Mouse (Mus musculus): ENCODE results near the gene Gatad2a.

Gatad2a gene

DNA sequence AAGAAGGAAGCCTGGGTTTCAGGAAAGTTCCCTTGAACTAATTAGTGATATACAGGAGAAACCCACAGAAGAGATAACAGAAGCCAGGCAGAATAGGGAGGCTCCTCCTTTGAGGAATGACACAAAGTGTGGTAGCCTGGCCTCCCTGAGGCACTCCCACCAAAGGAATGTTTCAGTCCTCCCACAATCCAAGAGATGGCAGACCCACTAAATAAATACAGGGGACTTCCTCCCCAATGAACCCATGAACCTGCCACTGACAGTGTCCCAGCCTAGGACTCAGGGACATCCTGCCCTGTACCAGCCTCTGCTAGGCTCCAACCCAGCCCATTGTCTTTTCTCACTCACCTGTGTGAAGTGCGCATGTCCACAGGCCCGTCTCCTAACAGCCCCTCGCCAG, 60.8 kb downstream of the Gatad2a start:
- DNase-seq = no peak

DNA sequence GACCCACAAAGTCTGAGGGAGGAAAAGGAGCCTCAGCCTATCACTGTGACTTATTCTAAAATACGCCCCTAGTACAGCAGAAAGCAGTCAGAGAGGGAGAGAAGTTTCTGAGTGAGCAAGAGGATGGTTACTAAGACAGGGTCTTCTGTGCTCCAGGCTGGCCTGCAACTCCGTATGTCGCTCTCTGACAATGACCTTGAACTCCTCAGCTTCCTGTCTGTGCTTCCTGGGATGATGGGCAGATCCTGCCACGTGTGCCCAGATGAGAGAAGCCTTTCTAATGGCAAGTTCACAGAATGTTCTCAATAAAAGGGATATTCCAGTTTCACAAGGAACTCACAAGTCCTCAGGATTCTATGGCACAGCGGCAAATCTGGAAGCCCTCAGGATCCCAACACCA, 61.6 kb downstream of the Gatad2a start:
- DNase-seq = no peak

DNA sequence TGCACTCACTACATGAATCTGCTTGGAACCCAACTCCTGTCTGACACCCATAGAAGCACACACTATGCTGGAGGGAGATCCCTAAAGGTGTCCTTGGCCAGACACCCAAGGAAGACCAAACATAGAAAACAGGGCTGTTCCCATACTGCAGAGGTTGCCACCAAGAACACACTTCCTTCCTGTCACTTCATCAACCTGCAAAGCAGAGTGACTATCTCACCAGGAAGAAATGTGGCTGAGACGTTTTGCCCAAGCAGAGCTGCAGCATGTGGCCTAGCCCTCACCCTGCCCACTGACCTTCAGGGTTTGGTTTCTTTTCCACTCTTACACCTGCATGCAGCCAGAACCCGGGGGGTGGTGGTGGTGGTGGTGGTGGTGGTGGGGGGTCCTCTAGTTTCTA, 62.4 kb downstream of the Gatad2a start:
- DNase-seq = no peak

DNA sequence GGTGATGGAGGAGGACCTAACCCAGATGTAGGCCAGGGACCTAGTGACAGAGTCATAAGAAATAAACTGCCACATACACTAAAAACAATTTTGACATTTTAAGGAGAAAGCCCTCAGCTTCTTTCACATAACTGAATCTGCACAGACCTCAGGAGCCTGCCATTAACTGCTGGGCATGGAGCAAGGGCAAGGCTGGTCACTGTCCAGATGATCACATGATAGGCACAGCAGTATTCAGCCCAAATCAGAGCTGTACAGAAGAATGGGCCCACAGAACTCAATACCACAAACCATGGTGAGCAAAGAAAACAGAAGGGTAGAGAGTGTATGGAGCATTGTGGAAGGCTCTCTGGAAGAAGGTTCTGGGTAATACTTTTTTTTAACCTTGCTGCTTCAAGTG, 69.3 kb downstream of the Gatad2a start:
- DNase-seq = no peak

DNA sequence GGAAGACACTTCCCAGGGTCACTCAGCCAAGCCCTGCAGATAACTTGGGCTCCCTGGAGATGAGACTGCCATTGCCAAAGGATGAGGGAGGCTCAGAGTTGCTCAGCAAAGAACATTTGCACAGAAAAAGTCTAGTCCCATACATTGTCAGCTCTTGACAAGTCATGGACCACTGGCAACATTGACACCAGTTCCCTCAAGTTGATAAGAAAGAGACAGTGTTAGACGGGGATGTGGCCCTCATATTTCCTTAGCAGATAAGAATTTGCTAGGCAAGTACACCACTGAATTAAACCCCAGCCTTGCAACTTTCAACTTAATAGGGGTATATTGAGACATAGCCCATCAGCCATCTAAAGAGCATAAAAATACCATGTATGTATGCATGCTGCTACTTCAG, 72.2 kb downstream of the Gatad2a start:
- no peak for DNase-seq

DNA sequence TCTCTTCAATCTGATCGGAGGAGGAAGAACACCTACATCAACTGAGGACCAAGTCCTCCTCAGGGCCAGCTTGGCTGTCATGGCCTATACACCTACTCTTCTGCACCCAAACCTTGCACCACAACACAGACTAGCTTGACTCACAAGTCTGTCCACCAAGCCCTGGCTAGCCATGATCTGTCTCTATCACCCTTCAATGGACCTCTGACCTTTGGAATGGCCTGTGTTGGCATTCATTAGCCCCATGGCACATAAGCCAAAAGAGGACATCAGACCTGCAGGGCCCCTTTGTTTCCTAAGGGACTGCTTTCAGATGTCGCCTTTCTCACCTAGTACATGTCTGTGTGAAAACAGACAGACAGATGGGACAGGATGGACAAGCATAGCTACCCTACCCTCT, 75.0 kb downstream of the Gatad2a start:
- DNase-seq = no peak

DNA sequence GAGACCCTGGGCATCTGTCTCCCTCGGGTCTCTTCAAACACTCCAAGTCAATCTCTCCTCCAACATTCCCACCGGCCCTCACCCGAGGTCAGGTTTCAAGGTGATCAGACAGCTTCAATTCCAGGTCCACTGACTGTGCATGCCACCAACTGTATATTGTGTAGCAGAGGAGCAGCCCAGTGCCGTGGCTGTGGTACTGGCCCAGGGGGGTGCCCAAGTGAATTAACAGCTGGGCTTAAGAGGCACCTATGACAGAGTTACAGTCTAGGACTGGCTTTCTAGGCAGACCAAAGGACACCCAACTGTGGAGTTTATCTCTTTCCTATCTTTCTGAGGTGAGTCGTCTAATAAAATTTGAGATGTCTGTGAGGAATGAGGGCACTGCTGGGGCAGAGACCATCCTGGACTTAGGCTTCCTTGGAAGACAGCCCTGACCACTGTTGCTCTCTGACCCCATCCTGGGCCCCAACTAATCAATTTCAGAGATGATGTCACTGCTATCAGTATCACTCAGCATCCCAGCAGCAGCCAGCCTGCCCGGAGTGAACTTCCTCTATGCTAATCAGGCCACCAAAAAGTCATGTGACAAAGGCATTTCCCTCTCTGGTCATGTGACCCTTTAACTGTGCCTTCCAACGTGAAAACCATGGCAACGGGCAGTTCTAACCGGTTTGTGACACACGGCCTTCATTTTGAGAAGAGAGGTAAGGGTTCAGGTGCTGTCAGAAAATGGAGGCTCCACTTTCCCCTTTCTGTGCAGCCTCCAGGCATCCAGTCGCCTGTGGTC, 76.1 kb downstream of the Gatad2a start:
- peak; percentile 85 for DNase-seq

DNA sequence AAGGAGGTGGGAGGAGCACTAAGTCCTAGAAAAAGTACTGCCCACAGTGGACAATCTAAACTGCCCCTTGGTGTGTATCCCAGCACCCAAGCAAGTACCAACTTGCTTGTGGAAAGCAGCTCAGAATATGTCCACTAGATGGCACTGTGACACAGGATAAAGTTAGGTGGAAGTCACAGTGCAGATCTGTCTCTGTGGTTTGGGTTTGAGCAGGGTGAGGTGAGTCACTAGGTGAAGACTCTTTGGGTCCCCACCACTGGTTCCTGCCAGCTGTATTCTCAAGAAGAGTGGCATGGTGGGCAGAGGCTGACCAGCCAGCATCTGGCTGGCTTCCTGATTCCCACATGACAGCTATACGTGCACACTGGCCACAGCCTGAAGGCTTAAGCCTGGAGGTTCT, 77.2 kb downstream of the Gatad2a start:
- peak; percentile 84 for DNase-seq

DNA sequence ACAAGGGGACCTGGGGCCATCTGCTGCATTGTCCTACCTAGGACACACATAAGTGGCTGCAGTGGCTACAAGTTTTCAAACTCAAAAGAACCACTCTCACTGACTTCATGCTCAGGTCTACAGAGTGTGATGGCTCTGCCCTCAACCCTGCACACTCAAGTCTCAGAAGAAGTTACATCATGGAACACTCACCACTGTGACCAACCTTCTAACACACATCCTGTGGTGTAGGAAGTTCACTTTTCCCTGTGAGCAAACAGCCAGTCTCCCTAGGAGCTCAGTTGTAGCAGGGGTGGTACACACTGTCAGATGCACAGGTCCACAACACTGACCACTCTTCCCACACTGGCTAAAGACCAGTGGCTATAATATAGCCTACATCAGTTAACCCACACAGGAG, 77.7 kb downstream of the Gatad2a start:
- DNase-seq = no peak

DNA sequence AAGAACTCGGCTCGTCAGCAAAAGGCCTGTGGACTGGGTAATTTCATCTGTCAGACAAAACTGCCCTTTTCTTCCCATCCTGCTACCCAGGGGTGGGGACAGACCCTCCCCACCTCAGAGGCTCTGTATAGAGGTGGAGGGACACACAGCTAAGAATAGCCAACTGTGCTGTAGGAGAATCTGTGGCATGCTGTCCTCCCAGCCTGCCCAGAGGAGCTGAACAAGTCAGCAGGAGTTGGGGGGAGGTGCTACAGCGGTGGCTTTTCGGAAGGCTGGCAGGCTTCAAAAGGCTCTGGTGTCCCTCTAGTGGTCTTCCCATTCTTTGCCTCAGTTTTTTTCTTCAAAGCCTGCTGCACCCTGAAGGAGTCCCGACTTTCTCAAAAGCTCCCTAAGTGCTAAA, 80.4 kb downstream of the Gatad2a start:
- DNase-seq = peak; percentile 43

DNA sequence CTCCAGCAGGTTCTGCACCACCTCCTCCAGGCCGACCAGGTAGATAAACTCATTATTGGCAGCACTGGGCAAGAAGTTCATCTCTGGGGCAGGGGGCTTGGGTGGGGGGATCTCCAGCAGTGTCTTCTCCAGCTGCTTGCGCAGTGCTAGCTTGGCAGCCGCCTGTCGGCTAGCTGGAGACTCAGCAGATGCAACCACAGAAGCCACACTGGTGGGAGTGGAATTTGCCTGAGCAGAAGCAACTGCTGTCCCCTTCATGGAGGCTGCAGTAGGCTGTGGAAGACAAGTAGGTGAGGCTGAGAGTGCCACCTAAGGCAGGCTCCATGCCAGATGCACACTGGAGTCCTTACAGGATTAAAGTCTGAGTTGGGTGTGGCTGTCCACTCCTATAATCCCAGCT, 81.7 kb downstream of the Gatad2a start:
- no peak for DNase-seq

DNA sequence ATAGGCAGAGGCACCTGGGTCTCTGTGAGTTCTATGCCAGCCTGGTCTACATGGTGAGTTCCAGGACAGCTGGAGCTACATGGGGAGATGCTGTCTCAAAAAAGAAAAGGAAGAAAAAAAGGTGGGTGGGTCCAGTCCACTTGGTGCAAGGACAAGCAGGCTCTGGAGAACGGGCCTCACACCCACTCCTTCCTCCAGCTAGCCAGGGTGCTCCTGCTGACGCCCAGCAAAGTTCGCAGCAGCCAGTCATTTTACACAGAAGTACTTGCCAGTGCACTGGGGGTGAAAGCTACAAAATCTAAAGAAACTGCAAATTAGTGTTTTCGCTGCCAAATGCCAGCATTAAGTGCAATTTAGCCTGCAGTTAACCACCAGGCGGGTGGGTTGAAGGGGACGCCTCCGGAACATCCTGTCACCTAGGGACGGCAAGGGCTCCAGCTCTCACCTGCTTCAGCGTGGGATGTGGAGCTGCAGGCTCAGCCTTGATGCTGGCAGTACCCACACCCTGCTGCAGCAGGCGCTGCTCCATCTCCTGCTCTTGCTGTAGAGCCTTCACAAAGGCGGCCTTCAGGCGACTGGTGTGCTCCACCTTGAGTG, 83.6 kb downstream of the Gatad2a start:
- DNase-seq = no peak

DNA sequence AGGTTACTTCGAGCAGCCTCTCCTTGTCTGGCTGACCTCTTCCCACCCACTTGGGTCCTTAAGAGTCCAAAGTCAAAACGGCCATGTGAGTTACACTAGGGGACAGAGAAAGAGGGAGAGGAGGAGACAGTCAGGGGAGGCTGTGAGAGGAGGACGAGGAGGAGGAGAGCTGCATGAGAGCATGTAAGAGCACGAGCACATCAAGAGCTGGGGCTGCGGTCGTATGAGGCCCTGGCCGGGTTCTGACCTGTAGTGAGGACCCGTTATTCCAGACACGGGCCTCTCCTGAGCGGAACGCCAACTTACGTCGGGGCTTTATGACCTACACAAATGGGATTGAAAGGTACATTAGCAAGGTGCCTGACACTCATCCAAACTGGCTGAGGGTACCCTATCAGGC, 84.3 kb downstream of the Gatad2a start:
- DNase-seq = no peak

DNA sequence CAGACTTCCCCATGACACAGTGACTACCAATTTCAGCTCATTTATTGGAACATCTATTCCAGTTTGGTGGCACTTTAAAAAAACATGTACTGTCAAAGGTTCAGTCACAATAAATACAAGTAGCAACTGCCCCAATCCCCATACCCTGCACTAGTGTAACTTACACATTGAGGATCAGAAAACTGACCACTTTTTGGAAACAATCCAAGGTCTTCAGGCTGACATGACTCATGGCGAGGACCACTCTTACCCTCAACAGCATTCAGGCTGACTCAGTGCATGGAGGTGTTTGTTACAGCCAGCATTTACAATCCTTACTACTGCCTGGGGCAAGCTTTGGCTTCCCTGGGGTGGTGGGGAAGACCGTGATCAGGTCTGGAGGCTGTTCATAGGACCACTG, 89.1 kb downstream of the Gatad2a start:
- no peak for DNase-seq

DNA sequence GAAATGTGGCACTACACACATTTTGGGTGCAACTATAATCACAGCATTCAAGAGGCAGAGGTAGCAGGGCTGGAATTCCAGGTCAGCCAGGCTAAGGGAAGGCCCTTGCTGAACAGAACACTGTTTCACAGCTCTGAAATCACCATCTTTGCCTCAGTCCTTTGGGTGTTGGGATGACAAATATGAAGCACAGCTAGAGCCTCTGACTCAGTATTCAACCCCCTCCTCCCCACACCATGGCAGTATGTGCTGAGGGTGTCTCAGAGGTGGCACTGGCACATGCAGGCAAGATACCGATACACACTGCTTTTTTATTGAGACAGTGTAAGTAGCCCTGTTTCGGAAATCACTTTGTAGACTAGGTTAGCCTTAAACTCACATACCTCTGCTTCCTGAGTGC, 89.9 kb downstream of the Gatad2a start:
- no peak for DNase-seq

DNA sequence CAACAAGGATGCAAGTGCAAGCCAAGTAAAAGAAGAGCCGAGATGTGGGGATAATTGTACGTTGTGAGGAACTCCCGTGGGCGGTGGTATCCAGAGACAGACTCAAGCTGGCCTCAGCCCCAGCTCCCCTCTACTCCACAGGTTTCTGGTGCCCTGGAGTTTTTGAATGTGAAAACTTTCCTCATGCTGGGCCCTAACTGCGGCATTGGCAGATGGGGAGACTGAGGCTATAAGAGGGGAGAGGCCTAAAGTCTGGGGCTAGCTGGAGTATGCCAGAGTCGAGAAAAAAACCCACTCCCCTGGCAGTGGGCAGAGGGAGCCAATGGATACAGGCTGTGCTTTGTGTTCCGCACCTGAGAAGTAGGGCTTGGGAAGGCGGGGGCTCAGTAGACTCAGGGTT, 92.1 kb downstream of the Gatad2a start:
- no peak for DNase-seq

DNA sequence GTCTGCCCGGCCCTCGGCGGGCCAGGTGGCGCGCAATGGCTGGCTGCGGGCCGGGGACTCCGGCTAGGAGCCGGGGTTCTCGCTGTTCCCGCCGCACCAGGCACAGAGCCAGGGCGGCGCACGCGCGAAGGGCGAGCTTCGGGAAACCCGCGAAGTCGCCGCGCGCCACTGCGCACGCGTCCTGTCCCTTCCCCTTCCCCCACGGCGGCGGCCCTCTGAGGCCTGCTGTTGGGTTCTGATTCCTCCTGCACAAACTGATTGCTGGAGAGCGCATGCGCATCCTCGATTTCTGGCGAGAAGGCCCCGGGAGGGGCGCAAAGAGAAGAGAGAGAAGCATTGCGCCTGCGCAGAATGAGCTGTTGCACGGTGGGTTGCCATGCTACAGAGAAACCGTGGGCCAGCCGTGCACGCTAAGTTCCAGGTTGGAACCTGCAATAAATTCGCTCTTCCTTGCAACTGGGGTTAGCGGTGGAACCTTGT, 93.1 kb downstream of the Gatad2a start:
- DNase-seq = peak; percentile 100

DNA sequence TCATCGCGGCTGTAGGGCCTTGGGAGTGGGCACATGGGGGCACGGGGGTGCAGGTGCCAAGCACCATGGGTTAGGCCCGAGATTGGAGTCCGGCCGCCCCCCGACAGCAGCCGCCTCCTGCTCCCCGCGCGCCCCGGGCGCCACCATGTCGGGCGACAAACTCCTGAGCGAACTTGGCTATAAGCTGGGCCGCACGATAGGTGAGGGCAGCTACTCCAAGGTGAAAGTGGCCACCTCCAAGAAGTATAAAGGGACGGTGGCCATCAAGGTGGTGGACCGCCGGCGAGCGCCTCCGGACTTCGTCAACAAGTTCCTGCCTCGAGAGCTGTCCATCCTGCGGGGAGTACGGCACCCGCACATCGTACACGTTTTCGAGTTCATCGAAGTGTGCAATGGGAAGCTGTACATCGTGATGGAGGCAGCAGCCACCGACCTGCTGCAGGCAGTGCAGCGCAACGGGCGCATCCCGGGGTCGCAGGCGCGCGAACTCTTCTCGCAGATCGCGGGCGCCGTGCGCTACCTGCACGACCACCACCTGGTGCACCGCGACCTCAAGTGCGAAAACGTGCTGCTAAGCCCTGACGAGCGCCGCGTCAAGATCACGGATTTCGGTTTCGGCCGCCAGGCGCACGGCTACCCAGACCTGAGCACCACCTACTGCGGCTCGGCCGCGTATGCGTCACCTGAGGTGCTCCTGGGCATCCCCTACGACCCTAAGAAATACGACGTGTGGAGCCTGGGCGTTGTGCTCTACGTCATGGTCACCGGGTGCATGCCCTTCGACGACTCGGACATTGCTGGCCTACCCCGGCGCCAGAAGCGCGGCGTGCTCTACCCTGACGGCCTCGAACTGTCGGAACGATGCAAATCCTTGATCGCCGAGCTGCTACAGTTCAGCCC, 93.8 kb downstream of the Gatad2a start, which contains the start of the genes Tssk6, Ndufa13 and Yjefn3:
Gene Tssk6, plus strand, starts transcription at position 22 of the 900 bp plus-strand sequence.
Gene Ndufa13, minus strand, starts transcription at position 396 of the 900 bp plus-strand sequence.
Gene Yjefn3, minus strand, starts transcription at position 550 of the 900 bp plus-strand sequence.
- peak; percentile 49 for DNase-seq

DNA sequence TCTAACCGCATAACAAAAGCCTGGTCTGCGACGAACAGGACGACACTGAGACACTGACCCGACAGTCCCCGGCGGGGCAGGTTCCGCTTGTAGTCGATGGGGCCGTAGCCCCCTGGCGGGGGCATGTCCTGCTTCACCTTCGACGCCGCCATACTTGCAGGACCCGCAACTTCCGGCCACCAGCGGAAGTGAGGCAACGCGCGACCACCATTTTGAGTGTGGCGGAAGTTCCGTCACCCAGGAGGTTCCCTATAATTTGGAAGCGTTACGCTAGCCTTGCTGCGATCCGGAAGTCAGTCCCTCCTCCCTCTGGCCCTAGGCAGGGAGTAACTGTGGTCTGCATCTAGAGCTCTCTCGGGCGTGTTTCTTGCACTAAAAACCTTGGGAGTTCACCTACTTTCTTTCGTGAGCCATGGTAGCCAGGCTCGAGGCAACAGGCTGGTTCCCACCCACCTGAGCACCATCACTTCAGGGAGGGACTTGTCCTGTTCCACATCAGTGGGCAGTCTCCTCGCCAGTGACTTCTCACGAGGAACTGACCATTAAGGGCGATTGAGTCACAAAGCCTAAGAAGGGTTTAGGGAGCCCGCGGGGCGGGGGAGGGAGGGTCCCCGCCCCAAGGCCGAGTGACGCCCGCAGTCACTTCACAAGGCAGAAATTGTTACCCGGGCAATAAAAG, 94.6 kb downstream of the Gatad2a start:
- DNase-seq = peak; percentile 96

DNA sequence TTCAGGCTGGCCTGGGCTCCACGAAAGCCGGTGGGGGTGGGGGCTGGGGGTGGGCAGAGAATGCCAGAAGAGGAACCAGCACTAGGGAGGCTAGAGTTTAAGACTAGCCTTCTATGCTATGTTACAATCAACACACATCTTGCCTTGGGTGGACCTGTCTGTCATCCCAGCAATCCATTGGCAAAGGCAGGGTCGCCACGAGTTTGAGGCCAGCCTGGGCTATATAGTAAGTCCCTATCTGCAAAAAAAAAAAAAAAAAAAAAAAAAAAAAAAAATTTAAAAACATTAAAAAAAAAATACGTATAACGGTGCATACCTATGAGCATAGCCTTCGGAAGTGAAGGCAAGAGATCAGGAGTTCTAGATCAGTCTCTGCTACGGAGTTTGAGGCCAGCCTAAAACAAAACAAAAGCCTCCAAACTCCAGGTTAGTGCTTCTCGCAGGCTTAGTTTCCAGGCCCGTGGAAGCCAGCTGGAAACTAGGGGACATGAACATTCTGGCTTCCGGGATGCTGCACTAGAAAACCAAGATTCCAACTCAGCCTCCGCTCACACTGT, 95.2 kb downstream of the Gatad2a start:
- peak; percentile 18 for DNase-seq

DNA sequence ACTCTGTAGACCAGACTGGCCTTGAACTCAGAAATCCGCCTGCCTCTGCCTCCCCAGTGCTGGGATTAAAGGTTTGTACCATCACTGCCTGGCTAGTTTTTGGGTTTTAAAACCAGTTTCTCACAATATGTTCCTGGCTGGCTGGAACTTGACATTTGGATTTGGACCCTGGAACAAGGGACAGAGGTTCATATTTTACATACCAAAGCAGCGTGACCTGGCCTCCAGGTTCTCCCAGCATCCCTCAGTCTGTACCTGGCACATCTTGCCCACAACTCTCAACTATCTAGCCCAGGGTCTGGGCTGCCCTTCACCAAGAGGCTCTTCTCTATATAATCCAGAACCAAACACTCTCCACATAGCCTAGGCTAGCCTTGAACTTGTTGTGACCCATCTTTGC, 96.3 kb downstream of the Gatad2a start:
- DNase-seq = no peak

DNA sequence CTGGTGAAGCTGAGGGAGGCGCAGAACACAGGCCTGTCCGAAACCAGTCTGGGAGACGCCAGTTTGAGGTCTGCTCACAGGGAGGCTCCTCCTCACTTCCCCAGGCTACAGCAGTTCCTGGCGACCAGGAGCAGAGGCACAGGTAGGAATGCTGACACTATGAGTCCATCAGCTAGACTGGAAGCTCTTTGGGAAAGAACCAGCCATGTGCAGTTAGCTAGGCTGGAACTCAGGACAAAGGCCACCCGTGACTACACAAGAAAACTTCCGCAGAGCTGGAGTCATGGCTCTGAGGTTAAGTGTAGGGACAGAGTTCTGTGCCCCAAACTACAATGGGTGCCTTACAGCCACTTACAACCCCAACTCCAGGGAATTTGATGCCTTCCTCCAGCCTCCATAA, 98.3 kb downstream of the Gatad2a start:
- DNase-seq = no peak
